Mouse (Mus musculus) forebrain, embryonic 14.5 days (tissue): Measurements from ENCODE around the gene Spaca5. TPM values are rescaled to one million over a fixed set of nuclear protein-coding genes. Genes with fewer than 3 reads are reported as not detected.

Experiments
- polyA plus RNA-seq: library from polyadenylated mRNA; unstranded; fragments of >200 nt; fragmentation: Nextera tagmentation; extraction: Ambion mirVana; gene quantifications from 2 replicates; pipeline ENCODE4 v1.2.1, GENCODE M21; 2014

Gene Spaca5
- polyA plus RNA-seq, 1 experiment from 2014 or later: not detected

Other genes with a start within 250 kb of the Spaca5 start
- gene Timp1, start 198.2 kb upstream of the Spaca5 start, polyA plus RNA-seq: 4.0 and 4.4 TPM in 2 replicates
- gene Syn1, start 147.4 kb upstream of the Spaca5 start, polyA plus RNA-seq: 28.8 and 36.1 TPM in 2 replicates
- 4.4 and 5.1 TPM in 2 replicates for gene Cfp, start 136.9 kb upstream of the Spaca5 start, polyA plus RNA-seq
- gene Elk1, start 117.8 kb upstream of the Spaca5 start, polyA plus RNA-seq: 11.0 and 12.4 TPM in 2 replicates
- 43.8 and 56.3 TPM in 2 replicates for gene Uxt, start 106.4 kb upstream of the Spaca5 start, polyA plus RNA-seq
- gene Zfp182, start 6.1 kb upstream of the Spaca5 start, polyA plus RNA-seq: 8.6 and 11.4 TPM in 2 replicates
- 3.0 and 4.7 TPM in 2 replicates for gene Zfp300, start 21.1 kb downstream of the Spaca5 start, polyA plus RNA-seq
- gene Ssxa1, start 47.4 kb downstream of the Spaca5 start, polyA plus RNA-seq: not detected in 2 replicates
- gene Gm21876, start 107.2 kb downstream of the Spaca5 start, polyA plus RNA-seq: not detected in 2 replicates